Mouse (Mus musculus) midbrain, embryonic 11.5 days (tissue): ENCODE results near the gene Ldhc. TPM values are rescaled to one million over a fixed set of nuclear protein-coding genes. Genes with fewer than 3 reads are reported as not detected.

ENCODE experiments used
- ATAC-seq: fragments of 200-750 bp; cut with Nextera tagmentation; 2 replicates; pipeline ENCODE4 v1.8.0; 2017; ENCODE audit warnings: moderate TSS enrichment, moderate library complexity; ENCODE audit not compliant: low FRiP score
- DNase-seq: peaks from one replicate; pipeline ENCODE4 v3.0.0; 2015; ENCODE audit warnings: low spot score; ENCODE audit errors: missing footprints
- H3K27ac ChIP-seq: fragments of 300-500 bp; sonication (generic); 2 replicates; pipeline ENCODE4 v1.5.1; 2014; ENCODE audit warnings: low read depth, low read length
- H3K27me3 ChIP-seq: fragments of 300-500 bp; sonication (generic); 2 replicates; pipeline ENCODE4 v1.6.1; 2014; ENCODE audit warnings: mild to moderate bottlenecking, low read length, moderate library complexity, mixed read lengths; ENCODE audit not compliant: control insufficient read depth, insufficient read depth
- H3K36me3 ChIP-seq: fragments of 300-500 bp; sonication (generic); 2 replicates; pipeline ENCODE4 v1.6.1; 2014; ENCODE audit warnings: mild to moderate bottlenecking, low read length, moderate library complexity, mixed read lengths; ENCODE audit not compliant: control insufficient read depth, insufficient read depth
- H3K4me1 ChIP-seq: fragments of 300-500 bp; sonication (generic); 2 replicates; pipeline ENCODE4 v1.6.1; 2014; ENCODE audit warnings: low read length; ENCODE audit not compliant: control insufficient read depth, insufficient read depth
- H3K4me2 ChIP-seq: fragments of 300-500 bp; sonication (generic); 2 replicates; pipeline ENCODE4 v1.6.1; 2014; ENCODE audit warnings: mild to moderate bottlenecking, moderate library complexity
- H3K4me3 ChIP-seq: fragments of 300-500 bp; sonication (generic); 2 replicates; pipeline ENCODE4 v1.5.1; 2014; ENCODE audit warnings: low read depth, low read length
- H3K9ac ChIP-seq: fragments of 300-500 bp; sonication (generic); 2 replicates; pipeline ENCODE4 v1.6.1; 2014; ENCODE audit warnings: low read length
- H3K9me3 ChIP-seq: fragments of 300-500 bp; sonication (generic); 2 replicates; pipeline ENCODE4 v1.6.1; 2016; ENCODE audit warnings: low read length; ENCODE audit not compliant: control insufficient read depth
- WGBS: fragments of 180-500 bp; shearing (Covaris S2); extraction: QIAGEN DNeasy Blood & Tissue Kit; methylation state at CpG from one replicate; pipeline ENCODE4 v1.1.7; 2014; 5-methylcytosine and 5-hydroxymethylcytosine counted together
- polyA plus RNA-seq: library from polyadenylated mRNA; unstranded; fragments of >200 nt; fragmentation: Nextera tagmentation; extraction: Ambion mirVana; gene quantifications from 2 replicates; pipeline ENCODE4 v1.2.1, GENCODE M21; 2014

The Ldhc gene
- polyA plus RNA-seq, 1 experiment from 2014 or later, result not detected

DNA sequence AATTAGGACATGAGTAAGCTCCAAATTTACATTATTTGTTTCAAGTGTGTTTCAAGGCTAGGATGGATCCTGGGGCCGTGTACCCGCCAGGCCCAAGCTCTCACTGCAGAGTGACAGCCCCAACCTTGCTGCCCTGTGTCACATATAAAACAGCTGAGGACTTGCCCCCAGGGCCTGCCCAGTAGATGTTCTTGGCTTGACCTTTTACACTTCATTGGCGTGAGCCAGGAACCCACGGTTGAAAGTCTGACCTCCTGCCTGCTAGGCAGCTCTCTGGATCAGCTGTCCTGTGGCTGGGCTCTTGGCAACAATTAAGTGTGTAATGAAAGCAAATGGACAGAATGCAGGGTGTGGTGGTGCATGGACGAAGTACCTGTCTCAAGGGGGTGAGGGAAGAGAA is 11.7 kb upstream of the Ldhc start:
- Histone ChIP-seq H3K4me1 (peaks cover 13% of the 10 kb centered on the region), H3K27me3 (no peaks in the 10 kb centered on the region), H3K9ac (no peak overlapping the region), H3K36me3 (peaks cover 25% of the 10 kb centered on the region), H3K27ac (no peak overlapping the region), H3K9me3 (no peaks in the 10 kb centered on the region), H3K4me2 (no peak overlapping the region), H3K4me3 (no peak overlapping the region)
- DNase-seq, result no peak
- ATAC-seq, result no peak
- 84% methylated on average over 5 of the region's 5 CpGs for WGBS

DNA sequence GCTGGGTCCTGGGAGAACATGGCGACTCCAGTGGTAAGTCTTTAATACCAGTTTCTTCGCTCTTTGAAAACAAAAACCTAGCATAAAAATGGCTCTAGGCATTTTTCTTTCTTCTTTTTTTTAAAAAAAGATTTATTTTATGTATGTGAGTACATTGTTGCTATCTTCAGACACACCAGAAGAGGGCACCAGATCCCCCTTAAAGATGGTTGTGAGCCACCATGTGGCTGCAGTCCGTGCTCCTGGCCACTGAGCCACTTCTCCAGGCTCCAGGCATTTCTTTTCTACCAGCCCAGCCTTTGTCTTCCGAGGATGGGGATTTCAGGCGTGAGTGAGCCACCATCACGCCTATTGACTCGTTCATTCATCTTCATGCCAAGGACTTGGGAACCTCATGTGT is 10.0 kb upstream of the Ldhc start:
- H3K4me1 ChIP-seq, result peaks cover 8% of the 10 kb centered on the region
- ATAC-seq, result no peak
- no peak overlapping the region for H3K4me3 ChIP-seq
- H3K9ac ChIP-seq, result no peak overlapping the region
- no peak overlapping the region for H3K4me2 ChIP-seq
- no peaks in the 10 kb centered on the region for H3K27me3 ChIP-seq
- H3K36me3 ChIP-seq, result peaks cover 30% of the 10 kb centered on the region
- no peak for DNase-seq
- 64% methylated on average over 7 of the region's 7 CpGs for WGBS
- H3K9me3 ChIP-seq, result no peaks in the 10 kb centered on the region
- H3K27ac ChIP-seq, result no peak overlapping the region

DNA sequence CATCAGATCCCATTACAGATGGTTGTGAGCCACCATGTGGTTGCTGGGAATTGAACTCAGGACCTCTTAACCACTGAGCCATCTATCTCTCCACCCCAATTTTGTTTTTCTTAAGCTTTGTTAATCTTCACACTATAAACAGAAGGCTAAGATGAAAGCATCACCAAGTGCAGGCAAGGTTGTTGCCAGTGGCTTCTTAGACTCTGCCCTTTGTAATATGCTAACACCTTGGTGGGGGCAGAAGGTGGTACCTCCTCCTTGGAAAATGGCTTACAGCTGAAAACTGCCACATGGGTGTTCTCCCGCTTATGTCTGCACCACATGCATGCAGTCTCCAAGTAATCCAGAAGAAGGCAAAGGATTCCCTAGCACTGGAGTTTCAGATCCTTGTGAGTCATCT is 8.3 kb upstream of the Ldhc start:
- 83% methylated on average over 1 of the region's 1 CpGs for WGBS
- peaks cover 33% of the 10 kb centered on the region for H3K36me3 ChIP-seq
- no peak for DNase-seq

DNA sequence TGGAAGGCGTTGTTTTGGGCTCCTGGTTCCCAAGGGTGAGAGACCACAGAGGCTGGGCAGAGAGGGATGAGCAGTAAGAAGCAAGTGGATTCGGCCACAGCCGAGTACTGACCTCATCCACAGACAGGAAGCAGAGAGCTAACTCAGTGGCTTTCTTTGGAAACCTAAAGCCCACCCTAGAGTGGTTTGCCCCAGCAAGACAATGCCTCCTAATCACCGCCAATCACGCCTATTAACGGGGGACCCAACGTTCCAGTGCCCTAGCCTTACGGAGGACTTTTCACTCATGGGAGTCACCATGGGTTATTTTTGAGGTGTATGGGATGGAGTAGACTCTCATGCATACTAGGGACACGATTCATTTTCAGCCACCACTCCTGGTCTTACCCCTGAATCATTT is 7.6 kb upstream of the Ldhc start:
- H3K9me3 ChIP-seq, result no peaks in the 10 kb centered on the region
- H3K9ac ChIP-seq, result no peak overlapping the region
- DNase-seq, result no peak
- peaks cover 33% of the 10 kb centered on the region for H3K36me3 ChIP-seq
- H3K4me2 ChIP-seq, result no peak overlapping the region
- no peaks in the 10 kb centered on the region for H3K27me3 ChIP-seq
- H3K4me1 ChIP-seq, result no peaks in the 10 kb centered on the region
- H3K27ac ChIP-seq, result no peak overlapping the region
- 93% methylated on average over 9 of the region's 9 CpGs for WGBS
- ATAC-seq, result no peak
- no peak overlapping the region for H3K4me3 ChIP-seq

More for the DNA sequence above, 8.3 kb upstream of the Ldhc start:
- H3K27me3 ChIP-seq, result no peaks in the 10 kb centered on the region
- H3K4me3 ChIP-seq, result no peak overlapping the region
- H3K9me3 ChIP-seq, result no peaks in the 10 kb centered on the region
- no peak overlapping the region for H3K4me2 ChIP-seq
- H3K27ac ChIP-seq, result no peak overlapping the region
- no peak for ATAC-seq
- no peaks in the 10 kb centered on the region for H3K4me1 ChIP-seq
- H3K9ac ChIP-seq, result no peak overlapping the region

DNA sequence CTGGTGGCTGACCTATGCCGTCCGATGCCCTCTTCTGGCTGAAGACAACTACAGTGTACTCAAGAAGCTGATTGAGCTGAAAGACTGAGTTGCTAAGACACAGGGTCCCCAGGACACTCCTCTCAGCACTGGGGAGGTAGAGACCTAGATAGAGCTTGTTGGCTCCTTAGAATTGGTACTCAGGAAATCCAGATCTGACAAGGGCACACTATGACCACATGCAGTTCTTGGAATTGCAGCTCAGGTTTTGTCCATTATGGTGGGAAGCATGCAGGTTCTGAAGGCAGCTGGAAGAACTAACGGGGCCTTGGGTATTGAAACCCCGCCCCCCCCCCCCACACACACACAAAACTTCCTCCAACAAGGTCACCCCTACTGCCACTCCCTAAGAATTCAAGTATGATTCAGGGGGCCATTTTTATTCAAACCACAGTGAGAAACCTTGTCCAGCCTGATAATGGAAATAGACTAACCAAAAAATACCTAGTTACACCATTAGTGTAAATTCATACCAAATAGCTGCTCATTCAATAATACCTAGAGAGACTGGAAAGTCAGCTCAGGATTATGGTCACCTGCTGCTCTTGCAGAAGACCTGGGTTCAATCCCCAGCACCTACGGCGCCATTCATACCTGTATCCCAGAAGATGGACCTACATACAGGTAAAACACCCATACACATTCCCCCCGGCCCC is 5.0 kb upstream of the Ldhc start:
- DNase-seq (no peak), ATAC-seq (no peak)
- Histone ChIP-seq H3K4me1 (no peaks in the 10 kb centered on the region), H3K4me2 (no peak overlapping the region), H3K27me3 (no peaks in the 10 kb centered on the region), H3K9me3 (no peaks in the 10 kb centered on the region), H3K36me3 (peaks cover 21% of the 10 kb centered on the region), H3K4me3 (no peak overlapping the region), H3K27ac (no peak overlapping the region), H3K9ac (no peak overlapping the region)
- WGBS, result 69% methylated on average over 7 of the region's 7 CpGs

DNA sequence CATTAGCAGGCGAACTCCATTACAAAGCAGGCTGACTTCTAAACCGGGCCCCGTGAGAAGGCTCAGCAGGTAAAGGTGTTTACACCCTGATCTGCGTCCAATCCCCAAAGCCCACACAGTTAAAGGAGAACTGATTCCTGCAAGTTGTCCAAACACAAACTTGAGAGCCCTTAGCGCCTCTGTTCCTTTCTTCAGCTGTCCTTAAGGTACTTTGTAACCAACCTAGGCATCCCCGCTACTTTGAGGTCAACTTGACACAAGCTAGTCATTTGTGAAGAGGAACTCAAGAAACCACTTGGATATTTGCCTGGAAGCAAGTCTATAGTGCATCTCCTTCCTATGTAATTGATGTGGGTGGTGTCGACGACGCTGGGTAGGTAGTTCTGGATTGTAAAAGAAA is 3.6 kb upstream of the Ldhc start:
- Histone ChIP-seq H3K9me3 (no peaks in the 10 kb centered on the region), H3K4me3 (no peak overlapping the region), H3K27ac (no peak overlapping the region), H3K9ac (no peak overlapping the region), H3K27me3 (no peaks in the 10 kb centered on the region), H3K4me1 (no peaks in the 10 kb centered on the region), H3K36me3 (peaks cover 16% of the 10 kb centered on the region), H3K4me2 (no peak overlapping the region)
- WGBS, result 78% methylated on average over 9 of the region's 9 CpGs
- DNase-seq (no peak), ATAC-seq (no peak)

DNA sequence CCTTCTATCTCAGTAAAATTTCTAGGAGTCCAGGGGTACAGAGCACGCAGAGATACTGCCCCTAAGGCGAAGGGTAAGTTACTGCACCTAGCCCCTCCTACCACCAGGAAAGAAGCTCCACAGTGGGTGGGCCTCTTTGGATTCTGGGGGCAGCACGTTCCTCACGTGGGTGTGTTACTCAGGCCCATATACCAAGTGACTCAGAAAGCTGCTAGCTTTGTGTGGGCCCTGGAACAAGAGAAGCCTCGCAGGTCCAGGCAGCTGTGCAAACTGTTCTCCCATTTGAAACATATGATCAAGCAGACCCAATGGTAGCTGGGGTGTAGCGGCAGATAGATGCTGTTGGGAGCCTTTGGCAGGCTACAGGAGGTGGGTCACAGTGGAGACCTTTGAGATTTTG is 2.0 kb upstream of the Ldhc start:
- Histone ChIP-seq H3K4me2 (no peak overlapping the region), H3K36me3 (peaks cover 10% of the 10 kb centered on the region), H3K9me3 (no peaks in the 10 kb centered on the region), H3K27ac (no peak overlapping the region), H3K4me1 (no peaks in the 10 kb centered on the region), H3K27me3 (no peaks in the 10 kb centered on the region), H3K4me3 (no peak overlapping the region), H3K9ac (no peak overlapping the region)
- ATAC-seq, result no peak
- WGBS, result 69% methylated on average over 6 of the region's 6 CpGs
- DNase-seq, result no peak

DNA sequence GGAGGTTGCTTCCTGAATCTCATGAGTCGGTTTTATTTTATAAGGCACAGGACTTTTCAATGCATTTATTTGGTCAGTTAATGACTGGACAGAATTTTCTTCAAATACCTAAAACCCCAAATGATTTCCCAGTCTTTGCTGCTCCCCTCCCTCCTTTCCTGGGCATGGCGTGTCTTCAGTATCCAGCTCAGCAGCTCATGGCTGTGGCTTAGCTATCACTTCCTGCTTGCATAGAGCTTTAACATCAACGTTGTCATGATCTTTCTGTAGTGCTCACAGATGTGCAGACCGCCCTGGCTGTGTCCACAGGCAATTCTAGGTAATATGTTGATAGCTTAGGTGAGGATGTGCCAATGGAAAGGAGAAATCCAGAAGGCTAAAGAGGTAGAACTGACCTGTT is 11.0 kb downstream of the Ldhc start:
- ATAC-seq, result no peak
- H3K9ac ChIP-seq, result no peak overlapping the region
- no peaks in the 10 kb centered on the region for H3K27me3 ChIP-seq
- H3K36me3 ChIP-seq, result no peaks in the 10 kb centered on the region
- no peak for DNase-seq
- WGBS, result 78% methylated on average over 4 of the region's 4 CpGs
- H3K4me2 ChIP-seq, result no peak overlapping the region
- H3K4me1 ChIP-seq, result no peaks in the 10 kb centered on the region
- no peak overlapping the region for H3K27ac ChIP-seq
- H3K4me3 ChIP-seq, result no peak overlapping the region
- H3K9me3 ChIP-seq, result no peaks in the 10 kb centered on the region

DNA sequence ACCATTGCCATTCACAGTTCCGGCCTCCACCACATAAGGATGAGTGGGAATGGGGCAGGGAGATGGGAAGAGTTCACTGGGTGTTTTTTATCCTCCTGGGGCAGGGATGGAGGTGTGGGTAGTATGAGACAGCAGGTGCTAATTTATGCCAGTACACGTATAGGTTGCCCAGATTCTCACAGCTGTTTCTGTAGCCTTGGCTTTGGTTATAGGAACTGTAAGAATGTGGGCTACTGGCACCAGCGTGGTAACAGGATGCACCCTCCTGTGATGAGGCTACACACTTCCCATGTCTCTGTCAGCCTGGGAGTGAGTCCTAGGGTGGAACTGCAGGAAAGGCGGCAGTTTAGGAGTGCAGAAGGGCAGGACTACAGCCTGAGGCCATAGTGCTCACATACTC is 15.8 kb downstream of the Ldhc start:
- Histone ChIP-seq H3K36me3 (no peaks in the 10 kb centered on the region), H3K27ac (no peak overlapping the region), H3K9ac (no peak overlapping the region), H3K9me3 (no peaks in the 10 kb centered on the region), H3K27me3 (no peaks in the 10 kb centered on the region), H3K4me2 (no peak overlapping the region), H3K4me3 (no peak overlapping the region), H3K4me1 (no peaks in the 10 kb centered on the region)
- DNase-seq (no peak), ATAC-seq (no peak)
- WGBS, result 68% methylated on average over 4 of the region's 4 CpGs
